Mouse (Mus musculus) thymus, adult 2 months (tissue): ENCODE measurements around the gene Gramd1b.

ENCODE experiments used
- CTCF ChIP-seq: fragments of 200-500 bp; IDR thresholded peaks from 2 replicates; pipeline ENCODE4 v1.5.1; 2012; ENCODE audit warnings: mild to moderate bottlenecking, control low read depth, low read length, moderate library complexity, borderline replicate concordance; ENCODE audit not compliant: control insufficient read depth, poor library complexity, insufficient read depth; ENCODE audit errors: extremely low read depth
- POLR2A ChIP-seq: fragments of 200-500 bp; IDR thresholded peaks from 2 replicates; pipeline ENCODE4 v1.6.1; 2012; ENCODE audit warnings: mild to moderate bottlenecking, low read length, control low read depth, moderate library complexity; ENCODE audit not compliant: control insufficient read depth, poor library complexity, insufficient read depth; ENCODE audit errors: extremely low read depth

GRCm38 (mm10) chr9:40578726-40579625 is 47.8 kb upstream of the Gramd1b start:
- TF ChIP-seq POLR2A = no peak
- TF ChIP-seq CTCF = no peak
